Mouse (Mus musculus): Measurements from ENCODE around the gene Kpnb1. TPM values are rescaled to one million over a fixed set of nuclear protein-coding genes. Genes with fewer than 3 reads are reported as not detected.
A peak's percentile ranks its signal among the peaks of the same experiment; 100 is the strongest.

Kpnb1 gene
- polyA plus RNA-seq, 1 experiment: 80.7 TPM

DNA sequence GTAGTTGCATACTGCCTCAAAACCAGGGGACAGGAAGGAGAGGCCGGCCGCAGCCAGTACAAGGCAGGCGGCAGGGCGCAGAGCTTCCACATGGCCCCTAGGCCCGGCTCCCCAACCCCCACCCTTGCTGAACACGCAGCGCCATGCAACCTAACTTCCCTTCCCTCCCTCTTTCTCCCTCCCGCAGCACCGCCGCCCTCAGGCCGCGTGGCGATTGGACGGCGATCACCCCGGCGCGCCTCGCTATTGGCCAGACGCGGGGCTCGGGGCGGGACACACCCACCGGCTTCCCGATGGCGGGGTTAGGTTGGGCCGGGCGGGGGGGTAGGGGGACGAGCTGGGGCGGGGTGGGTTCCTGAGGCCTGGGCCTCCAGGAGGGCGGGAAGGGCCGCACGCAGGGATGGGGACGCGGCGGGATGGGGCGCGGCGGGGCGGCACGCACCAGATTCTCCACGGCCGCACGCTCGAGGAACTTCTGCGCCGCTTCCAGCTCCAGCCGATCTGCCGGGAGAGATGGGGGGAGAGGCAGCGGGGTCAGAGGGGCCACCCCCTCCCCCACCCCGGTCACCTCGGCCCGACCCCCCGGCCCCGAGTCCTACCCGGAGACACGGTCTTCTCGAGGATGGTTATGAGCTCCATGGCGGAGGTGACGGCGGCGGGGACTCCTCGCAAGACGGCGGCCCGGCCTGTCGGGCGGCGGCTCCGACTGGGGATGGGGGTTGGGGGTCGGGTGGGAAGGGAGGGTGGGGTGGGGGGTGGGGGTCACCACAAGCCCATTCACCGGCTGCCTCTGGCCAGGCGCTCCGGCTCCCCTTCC, 526 bp downstream of the Kpnb1 start:
- DNase-seq (ENCODE audit: extremely low spot score in 1 of 2, low spot score in 1 of 2): peak; percentile 89 to 97

DNA sequence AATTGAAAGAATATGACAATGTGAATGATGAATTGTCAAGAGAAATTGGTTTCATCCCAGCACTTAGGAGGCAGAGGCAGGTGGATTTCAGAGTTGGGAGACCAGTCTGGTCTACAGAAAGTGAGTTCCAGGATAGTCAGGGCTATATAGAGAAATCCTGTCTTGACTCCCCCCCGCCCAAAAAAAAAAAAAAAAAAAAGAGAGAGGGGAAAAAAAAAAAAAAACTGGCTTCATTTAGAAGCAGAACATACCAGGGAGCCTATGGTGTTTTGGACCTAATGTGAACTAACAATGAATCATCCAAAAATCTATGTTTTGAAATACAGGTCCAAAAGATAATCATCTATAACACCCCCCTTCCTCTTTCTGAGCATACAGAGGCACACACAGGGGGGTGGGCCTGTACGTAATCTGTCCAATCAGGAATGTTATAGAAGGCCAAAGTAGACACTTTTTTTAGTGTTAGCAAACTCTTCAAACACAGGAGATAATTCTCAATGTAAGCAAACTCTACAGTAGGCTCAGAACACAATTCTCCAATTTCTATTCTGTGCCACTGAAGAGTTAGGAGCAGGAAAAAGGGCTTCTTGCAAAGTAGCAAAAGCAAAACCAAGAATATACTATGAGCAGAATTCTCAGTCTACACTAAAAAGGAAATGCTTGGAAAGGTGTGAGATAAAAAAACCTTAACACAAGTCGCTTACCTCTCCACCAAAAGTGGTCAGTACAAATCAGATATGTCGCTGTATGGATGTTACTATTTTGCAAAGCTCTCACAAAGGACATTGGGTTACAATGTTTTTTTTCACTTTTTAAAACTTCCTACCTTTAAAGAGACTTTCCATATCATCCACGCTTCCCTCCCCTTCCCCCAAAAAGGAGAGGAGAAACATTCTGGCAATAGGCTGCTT, 1.7 kb downstream of the Kpnb1 start:
- no peak for DNase-seq (ENCODE audit: extremely low spot score in 1 of 2, low spot score in 1 of 2)

DNA sequence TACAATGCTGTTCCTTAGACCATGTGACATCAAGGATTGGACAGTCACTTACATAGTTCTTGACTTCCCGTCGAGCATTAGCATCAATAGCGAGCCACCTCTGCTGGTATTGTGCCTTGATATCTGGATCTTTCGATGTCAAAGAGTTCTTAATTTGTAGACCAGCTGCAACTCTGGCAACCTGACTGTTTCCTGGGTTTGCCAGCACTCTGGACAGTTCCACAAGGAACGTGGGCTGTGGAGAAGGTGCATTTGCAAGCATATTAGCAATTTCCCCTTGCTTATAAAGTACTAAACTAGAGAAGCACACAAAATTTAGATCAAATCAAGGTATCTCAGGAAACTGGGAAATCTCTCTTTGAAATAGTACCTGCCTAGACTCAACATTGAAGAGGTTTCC, 2.8 kb downstream of the Kpnb1 start:
- no peak for DNase-seq (ENCODE audit: extremely low spot score in 1 of 2, low spot score in 1 of 2)

DNA sequence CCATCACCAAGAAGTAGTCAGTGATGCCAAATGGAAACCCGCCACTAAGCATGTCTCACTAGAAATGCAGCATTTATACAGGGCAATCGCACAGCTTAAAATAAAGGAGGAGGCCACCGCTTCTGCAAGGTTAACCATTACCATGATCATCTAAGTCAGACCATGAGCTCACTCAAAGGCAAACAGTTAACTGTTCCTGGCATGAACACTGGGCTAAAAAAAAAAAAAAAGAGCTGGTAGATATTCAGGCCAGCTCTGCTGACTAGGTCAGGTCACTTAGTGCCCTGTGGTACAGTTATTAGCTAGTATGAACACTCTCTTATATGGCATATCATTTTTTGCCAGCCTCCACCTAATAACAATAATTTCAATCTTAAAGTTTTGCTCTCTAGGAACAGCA, 5.2 kb downstream of the Kpnb1 start:
- no peak for DNase-seq (ENCODE audit: extremely low spot score in 1 of 2, low spot score in 1 of 2)

DNA sequence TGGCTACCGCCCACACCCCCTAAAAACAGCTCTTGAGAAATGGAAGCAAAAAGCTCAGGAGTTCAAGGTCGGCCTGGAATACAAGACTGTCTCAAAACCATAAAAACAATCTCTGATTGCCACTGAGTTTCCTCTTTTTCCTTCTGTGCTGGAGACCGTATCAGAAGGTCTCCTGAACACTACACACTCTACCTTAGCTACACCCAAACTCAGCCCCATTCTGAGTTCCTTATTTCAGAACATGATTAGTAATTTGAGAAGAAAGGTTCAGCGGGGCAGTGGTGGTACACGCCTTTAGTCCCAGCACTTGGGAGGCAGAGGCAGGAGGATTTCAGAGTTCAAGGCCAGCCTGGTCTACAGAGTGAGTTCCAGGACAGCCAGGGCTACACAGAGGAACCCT, 6.6 kb downstream of the Kpnb1 start:
- no peak for DNase-seq (ENCODE audit: extremely low spot score in 1 of 2, low spot score in 1 of 2)

DNA sequence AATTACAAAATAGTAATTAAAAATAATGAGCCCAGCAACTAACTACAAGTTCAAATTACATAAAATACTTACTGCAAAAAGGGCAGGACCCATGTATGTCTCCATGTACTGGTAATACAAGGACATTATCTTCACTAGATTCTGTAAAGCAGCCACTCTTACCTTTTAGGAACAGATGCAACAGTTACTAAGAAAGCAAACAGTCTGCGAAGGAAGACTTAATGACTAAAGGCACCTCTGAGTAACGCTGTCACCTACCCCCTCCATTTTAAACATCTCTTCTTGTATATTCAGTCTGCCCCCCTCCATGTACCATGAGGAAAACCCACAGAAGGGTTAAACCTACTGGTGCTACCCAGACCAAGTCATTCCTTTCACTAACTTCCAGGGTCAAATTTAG, 9.5 kb downstream of the Kpnb1 start:
- no peak for DNase-seq (ENCODE audit: extremely low spot score in 1 of 2, low spot score in 1 of 2)

DNA sequence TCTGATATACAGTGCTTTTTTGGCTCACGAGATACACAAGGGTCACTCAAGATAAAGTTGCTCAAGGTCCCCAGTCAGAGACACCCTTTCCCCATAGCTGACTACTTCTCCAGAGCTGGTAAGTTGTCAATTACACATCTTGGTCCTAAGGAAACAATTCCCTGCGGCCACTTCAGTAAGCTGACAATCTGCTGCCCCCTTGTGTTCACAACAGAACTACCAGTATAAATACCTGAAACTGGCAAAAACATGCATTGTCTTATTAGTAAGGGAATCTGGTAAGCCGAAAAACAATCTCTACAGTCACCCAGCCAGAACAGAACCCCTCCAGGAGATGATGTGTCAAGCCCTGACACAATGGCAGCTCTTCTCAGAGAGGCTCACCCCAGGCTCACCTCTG, 10.8 kb downstream of the Kpnb1 start:
- peak in 1 of 2 experiments; percentile 74 for DNase-seq (ENCODE audit: extremely low spot score in 1 of 2, low spot score in 1 of 2)

DNA sequence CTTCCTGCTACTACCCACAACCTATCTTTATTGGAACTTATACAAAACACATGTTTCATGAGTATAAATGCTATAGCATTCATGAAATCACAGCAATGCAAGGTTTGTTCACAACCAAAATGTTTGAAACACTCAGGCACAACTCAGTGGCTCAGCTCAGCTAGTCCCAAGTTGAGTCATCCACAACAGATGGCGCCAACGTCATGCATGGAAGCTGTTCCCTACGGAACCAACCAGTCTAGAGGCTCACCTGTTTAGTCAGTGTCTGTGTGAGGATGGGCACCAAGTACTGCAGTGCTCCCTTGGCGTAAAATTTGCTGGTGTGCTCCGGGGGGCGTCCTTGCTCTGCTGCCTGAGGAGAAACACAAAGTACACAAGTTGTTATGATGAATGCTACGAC, 12.2 kb downstream of the Kpnb1 start:
- peak in 1 of 2 experiments; percentile 59 for DNase-seq (ENCODE audit: extremely low spot score in 1 of 2, low spot score in 1 of 2)

DNA sequence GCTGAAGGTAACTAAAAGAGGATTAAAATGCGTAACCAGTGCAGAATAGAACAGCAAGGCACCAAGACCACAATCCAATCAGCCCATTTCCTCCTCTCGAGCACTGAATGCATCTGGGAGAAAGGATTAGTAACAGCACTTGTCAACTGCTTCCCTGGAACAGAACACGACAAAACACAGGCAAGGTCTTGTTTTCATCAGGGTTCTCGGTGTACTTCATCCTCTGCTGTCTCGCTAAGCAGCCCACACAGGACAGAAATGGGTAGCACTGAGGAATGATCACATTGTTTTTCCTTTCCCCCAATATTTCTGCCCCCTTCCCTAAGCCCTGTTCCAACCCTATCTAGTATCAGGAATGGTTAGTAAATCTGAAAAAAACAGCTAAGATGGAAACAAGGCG, 27.3 kb downstream of the Kpnb1 start:
- no peak for DNase-seq (ENCODE audit: extremely low spot score in 1 of 2, low spot score in 1 of 2)

DNA sequence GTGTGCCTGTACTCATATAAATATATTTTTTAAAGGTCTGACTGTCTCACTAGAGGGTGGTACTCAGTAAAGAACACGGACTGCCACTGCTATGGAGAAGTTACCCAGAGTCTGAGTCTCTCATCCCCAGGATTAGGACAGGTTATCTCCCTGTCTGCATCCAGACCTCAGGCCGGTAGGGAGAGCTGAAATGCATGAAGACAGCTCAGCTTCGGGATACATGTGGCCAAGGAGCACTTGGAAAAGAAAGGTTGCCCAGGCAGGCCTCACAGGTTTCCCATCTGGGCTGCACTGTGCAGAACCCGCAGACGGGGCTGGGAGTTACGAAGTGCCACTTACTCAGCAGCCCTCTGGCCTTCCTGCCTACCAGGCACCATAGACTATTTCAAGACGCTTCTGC, 30.7 kb downstream of the Kpnb1 start:
- DNase-seq (ENCODE audit: extremely low spot score in 1 of 2, low spot score in 1 of 2): no peak

DNA sequence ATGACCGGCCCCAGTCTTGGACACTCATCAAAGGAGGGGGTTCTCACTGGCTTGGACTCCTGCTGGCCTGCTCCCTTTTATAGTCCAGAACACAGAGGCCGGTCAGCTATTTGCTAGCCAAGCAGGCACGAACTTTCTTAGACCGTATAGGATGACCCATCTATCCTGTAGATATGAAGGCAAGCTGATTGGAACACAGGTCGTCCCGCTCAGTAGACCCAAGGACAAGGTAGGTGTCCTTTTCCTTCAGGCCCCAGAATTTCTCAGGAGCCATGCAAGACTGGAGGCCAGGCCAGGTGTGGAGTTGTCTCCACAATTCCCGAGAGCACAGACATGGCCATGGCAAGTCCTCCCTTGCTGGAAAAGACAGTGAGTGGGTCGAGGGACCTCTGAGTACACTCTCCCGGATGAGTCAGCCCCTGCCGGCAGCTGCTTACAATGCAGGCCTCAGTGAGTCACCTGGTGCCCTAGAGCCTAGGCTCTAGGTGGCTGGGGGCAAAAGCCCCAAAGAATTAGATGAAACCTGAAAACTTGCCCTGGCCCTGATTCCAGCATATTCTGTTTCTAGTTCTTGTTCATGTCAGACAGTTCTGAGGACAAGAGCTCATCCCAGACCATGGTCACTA, 34.9 kb downstream of the Kpnb1 start:
- DNase-seq (ENCODE audit: extremely low spot score in 1 of 2, low spot score in 1 of 2): no peak

DNA sequence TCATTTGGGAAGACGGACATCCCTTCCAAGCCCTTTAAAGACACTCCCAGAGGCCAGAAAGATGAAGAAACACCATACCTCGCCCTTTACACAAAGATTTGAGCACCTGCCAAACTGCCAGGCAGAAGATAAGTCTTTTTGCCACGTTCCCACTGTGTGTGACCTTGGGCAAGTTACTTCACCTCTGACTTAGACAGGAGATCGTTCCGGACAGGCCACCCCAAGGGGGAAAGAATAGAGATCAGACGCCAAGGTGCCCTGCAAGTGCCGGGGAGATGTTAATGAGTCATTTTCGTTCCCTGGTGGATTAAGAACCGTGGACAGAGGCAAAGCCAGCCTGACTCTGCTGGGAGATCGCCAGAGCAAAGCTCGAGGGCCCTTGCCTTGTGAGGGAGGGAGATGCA, 35.7 kb downstream of the Kpnb1 start:
- DNase-seq (ENCODE audit: extremely low spot score in 1 of 2, low spot score in 1 of 2): no peak

DNA sequence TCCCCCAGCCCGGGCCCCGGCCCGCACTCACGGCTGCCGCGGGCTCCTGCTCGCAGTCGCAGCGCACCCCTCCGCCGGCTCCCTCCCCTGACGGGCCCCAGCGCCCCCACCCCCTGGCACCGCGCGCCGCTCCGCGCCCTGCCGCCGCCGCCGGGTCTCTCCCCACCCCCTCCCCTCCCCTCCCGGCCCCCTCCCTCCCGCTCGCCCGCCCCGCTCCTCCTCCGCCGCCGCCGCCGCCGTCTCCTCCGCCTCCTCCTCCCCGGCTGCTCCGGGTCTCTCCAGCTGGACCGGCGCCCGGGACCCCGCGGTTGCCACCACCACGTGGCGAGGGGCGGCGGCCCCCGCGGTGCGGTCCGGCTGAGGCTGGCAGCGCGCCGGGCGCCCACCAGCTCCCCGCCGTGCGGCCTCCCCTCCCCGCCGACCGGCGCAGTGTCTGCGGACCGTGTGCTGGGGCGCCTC, 36.3 kb downstream of the Kpnb1 start, which contains the start of gene Tbkbp1:
Tbkbp1 (minus strand) TSS at position 153 of the 459 bp plus-strand sequence.
- DNase-seq (ENCODE audit: extremely low spot score in 1 of 2, low spot score in 1 of 2): no peak

DNA sequence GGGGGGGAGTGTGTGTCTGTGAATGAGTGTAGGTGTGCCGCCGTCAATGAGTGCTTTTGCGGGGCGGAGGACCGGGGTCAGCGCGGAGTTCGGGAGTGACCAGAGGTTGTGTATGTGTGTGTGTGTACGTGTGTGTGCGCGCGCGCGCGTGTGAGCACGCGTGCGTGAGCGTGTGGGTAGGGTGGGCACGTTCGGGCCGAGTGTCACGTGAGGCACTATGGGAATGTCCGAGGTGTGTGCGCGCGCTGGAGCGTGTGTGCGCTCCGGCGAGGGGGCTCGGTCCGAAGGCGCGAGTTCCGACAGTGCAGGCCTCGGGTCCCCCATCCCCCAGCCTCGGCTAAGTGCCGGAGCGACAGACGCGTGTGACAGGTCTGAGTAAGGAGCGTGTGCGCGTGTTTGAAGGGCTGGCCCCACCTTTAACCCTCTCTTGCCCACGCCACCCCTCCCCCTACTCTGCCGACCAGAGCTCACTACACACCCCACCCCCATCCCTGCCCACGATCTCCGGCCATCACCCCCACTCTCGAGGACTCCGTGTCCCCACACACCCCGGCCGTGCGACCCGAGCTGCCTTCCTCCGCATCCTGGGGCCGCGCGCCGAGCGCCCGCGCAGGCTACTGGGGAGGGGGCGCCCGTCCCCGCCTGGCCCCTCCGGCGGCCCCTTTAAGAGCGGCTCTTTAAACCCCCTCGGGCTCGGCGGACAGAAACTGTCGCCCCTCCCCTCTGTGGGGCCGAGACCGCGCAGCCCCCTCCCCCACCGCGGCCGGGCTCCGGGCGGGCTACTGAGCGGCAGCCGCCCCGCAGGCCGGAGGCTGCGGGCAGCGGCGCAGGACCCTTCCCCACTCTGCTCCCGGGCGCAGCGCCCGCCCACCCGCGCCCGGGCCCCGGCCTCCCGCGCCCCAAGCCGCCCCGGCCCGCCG, 37.0 kb downstream of the Kpnb1 start:
- DNase-seq (ENCODE audit: extremely low spot score in 1 of 2, low spot score in 1 of 2): peak; percentile 41 to 56

DNA sequence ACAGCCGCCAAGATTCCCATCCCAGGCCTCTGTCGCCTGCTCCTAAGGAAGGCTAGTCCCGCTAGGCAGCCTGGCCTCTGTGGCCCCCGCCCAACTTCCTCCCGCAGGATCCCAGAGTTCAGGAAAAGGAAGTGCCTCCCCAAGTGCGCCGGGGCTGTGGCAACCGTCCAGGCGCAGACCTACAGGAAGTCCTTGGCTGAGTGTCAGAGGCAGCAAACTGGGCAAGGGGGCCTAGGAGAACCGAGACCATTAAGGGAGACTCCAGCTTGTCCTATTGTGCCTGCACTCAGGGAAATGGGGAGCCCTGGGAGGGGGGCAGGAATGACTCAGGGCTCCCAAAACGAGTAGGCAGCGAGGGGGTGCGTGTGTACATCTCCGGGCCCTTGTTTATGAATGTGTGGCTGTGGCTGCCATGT, 37.7 kb downstream of the Kpnb1 start:
- DNase-seq (ENCODE audit: extremely low spot score in 1 of 2, low spot score in 1 of 2): peak; percentile 45 to 47

DNA sequence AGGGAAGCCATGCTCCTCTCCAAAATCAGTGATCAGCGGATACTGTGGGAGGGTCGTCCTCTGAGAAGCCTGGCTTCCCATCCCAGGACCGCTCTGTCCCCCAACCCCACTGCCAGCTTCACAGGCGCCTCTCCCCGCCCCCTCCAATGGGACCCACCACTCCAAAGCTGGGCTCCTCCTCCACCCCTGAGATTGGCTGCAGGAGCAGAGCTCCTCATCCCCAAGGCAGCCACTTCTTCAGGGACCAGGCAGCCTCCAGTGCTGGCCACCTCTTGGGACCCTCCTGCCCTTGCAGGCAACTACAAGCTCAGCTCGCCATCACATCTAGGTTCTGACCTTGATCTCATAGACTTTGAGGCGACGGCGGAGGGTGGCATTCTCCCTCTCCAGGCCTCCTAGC, 38.7 kb downstream of the Kpnb1 start:
- DNase-seq (ENCODE audit: extremely low spot score in 1 of 2, low spot score in 1 of 2): no peak

DNA sequence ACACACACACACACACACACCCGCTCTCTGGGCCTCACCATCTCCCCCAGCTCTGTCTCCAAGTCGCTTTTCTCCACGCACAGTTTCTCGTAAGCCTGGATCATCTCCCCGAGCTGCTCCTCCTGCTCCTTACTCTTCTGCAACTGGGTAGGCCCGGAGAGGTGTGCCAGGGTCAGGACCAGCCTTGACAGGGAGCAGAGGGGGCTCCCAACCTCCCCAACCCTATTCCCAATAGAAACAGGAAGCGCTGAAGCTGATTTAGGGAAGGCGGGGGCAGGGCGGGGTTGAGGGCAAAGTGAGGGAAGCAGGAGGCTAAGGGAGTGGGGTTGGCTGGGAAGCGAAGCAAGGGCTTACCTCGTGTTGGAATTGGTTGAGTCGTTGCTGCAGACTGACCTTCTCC, 39.1 kb downstream of the Kpnb1 start:
- DNase-seq (ENCODE audit: extremely low spot score in 1 of 2, low spot score in 1 of 2): no peak

DNA sequence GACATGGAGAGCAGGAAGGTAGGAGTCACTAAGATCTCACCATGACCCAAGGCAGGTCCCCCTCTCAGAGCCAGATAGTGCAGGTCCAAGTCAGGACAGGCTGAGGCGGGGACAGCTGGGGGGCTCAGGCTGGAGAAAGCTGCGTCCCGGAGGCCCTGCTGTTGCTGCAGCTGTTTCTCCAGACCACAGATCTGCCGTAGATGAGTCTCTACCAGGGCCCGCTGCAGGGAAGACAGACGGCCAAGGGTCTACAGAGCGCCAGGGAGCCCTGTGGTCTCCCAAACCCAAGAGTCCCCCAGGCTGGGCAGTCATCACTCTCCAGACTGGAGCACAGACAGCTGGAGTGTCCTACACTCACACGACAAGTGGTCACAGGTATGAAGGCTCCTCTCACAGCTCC, 40.3 kb downstream of the Kpnb1 start:
- DNase-seq (ENCODE audit: extremely low spot score in 1 of 2, low spot score in 1 of 2): no peak

DNA sequence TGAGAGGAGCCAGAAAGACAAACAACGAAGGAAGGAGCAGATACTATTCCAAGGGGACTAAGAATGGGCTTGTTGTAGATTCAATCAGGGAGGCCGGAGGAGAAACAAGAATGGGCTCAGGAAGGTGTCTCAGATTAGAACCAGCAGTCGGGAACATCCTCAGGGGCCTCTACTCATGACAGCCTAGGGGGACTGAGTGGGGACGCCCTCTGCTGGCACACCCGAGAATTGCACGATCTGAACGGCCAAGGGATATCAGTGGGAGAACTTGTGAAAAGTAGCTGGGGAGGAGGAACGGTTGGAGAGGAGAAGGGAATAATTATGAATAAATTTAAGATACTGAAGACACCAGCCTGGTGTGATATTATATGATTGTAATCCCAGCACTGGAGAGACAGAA, 41.0 kb downstream of the Kpnb1 start:
- DNase-seq (ENCODE audit: extremely low spot score in 1 of 2, low spot score in 1 of 2): peak; percentile 56 to 92

DNA sequence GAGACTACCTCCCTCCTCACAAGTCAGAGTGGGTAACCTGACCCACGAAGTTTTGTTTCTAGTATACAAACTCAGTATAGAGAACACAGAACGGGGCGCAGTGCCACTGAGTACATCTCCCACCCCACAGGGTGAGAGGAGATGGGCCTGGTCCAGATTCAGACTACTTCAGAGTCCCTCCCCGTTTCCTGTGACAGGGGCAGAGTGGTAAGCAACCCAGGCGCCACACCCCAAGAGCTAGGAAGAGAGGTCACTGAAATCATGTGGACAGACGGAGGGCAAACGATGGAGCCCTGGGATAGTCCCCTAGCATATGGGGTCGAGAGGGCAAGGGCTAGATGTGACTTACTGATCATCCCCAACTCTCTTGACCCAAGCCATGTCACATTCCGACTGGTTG, 41.7 kb downstream of the Kpnb1 start:
- DNase-seq (ENCODE audit: extremely low spot score in 1 of 2, low spot score in 1 of 2): no peak

Data from frontal cortex, adult 2 months (tissue).